34 mouse cellular contexts compared by ENCODE assay signal in genomic region chr9:63707816-63708588, GRCm38 (mm10). TPM values are rescaled to one million over a fixed set of nuclear protein-coding genes. Genes with fewer than 3 reads are reported as not detected.
DNase-seq lines count a peak whose midpoint lies in the region; ATAC-seq and TF ChIP-seq lines count a peak whose summit lies in the region.
"Had no signal": no experiment of that assay in that cellular context is flagged by ENCODE, and none has a peak within 500 bp of the region (broad histone marks: within the 10 kb centered on the region; RNA-seq: fewer than 3 reads in every experiment).

No protein-coding gene starts in this region.

- H3K4me1 ChIP-seq in heart, embryonic 10.5 days, result peaks cover 80% of the 10 kb centered on the region
- H3K4me1 ChIP-seq in heart, embryonic 11.5 days (ENCODE audit: control insufficient read depth, insufficient read depth, low read length), result peaks cover 68% of the 10 kb centered on the region
- peaks cover 33 to 67% of the 10 kb centered on the region in 2 experiments for H3K4me1 ChIP-seq in CH12.LX (ENCODE audit: control insufficient read depth in 1 of 2, insufficient read depth in 2 of 2)
- peaks cover 25% of the 10 kb centered on the region; the same call in 1 of the 2 replicates for H3K4me1 ChIP-seq in limb, embryonic 11.5 days (ENCODE audit: control insufficient read depth, insufficient read depth, low read length)

- dilution Hi-C loops in CH12.LX (cut with MboI; ENCODE audit: extremely low pct_ligation_motif_present, extremely low pct_unique_long_range_greater_than_20kb, low sequenced_read_pairs), result no loop called here

- no peak overlapping the region for H3K4me2 ChIP-seq in heart, embryonic 11.5 days
- H3K4me2 ChIP-seq in CH12.LX (ENCODE audit: insufficient read depth, low read depth, poor library complexity, severe bottlenecking), result no peak overlapping the region
- H3K4me2 ChIP-seq in limb, embryonic 11.5 days (ENCODE audit: low read depth, severe bottlenecking), result no peak overlapping the region
- H3K4me2 ChIP-seq: embryonic facial prominence, embryonic 15.5 days; forebrain, embryonic 12.5 days; hindbrain, embryonic 13.5 days; limb, embryonic 13.5 days; liver, embryonic 12.5 days; midbrain, embryonic 11.5 days; neural tube, embryonic 15.5 days; stomach, embryonic 15.5 days had no signal

- no peak for TF ChIP-seq POLR2A in CH12.LX (IDR thresholded peaks at IDR 0.05; ENCODE audit: low read depth, low read length)

- H3K36me3 ChIP-seq in heart, embryonic 10.5 days, result peaks cover 25% of the 10 kb centered on the region
- 0 out of 2 replicates have a peak, but pooled peaks cover 3% of the 10 kb centered on the region for H3K36me3 ChIP-seq in heart, embryonic 11.5 days (ENCODE audit: control insufficient read depth, insufficient read depth, low read length)
- no peaks in the 10 kb centered on the region for H3K36me3 ChIP-seq in CH12.LX (replicated peaks in 1 of 2; ENCODE audit: control insufficient read depth in 1 of 2, insufficient read depth in 1 of 2, low read length in 1 of 2)
- H3K36me3 ChIP-seq in limb, embryonic 11.5 days (ENCODE audit: control insufficient read depth, insufficient read depth, low read length), result peaks cover 4% of the 10 kb centered on the region; the same call in 1 of the 2 replicates
- H3K36me3 ChIP-seq: hindbrain, embryonic 13.5 days; neural tube, embryonic 15.5 days had no signal

- TF ChIP-seq RAD21 in CH12.LX (IDR thresholded peaks at IDR 0.05; ENCODE audit: low read depth, low read length), result no peak

- no peaks in the 10 kb centered on the region for H3K27me3 ChIP-seq in heart, embryonic 10.5 days (ENCODE audit: insufficient read depth, poor library complexity, severe bottlenecking)
- no peaks in the 10 kb centered on the region for H3K27me3 ChIP-seq in heart, embryonic 11.5 days (ENCODE audit: control insufficient read depth, insufficient read depth, low read length)
- H3K27me3 ChIP-seq in CH12.LX (replicated peaks), result no peaks in the 10 kb centered on the region
- no peaks in the 10 kb centered on the region for H3K27me3 ChIP-seq in limb, embryonic 11.5 days (ENCODE audit: control insufficient read depth, insufficient read depth, low read length)
- H3K27me3 ChIP-seq: embryonic facial prominence, embryonic 15.5 days; forebrain, embryonic 12.5 days; hindbrain, embryonic 13.5 days; limb, embryonic 13.5 days; liver, embryonic 12.5 days; neural tube, embryonic 15.5 days; stomach, embryonic 15.5 days had no signal

- H3K27ac ChIP-seq in heart, embryonic 10.5 days, result 0 out of 2 replicates have a peak overlapping the region, but pooled peaks have one; percentile 16
- H3K27ac ChIP-seq in heart, embryonic 11.5 days (ENCODE audit: low read depth, low read length), result no peak overlapping the region
- H3K27ac ChIP-seq in CH12.LX (ENCODE audit: insufficient read depth, low read depth), result no peak overlapping the region
- no peak overlapping the region for H3K27ac ChIP-seq in limb, embryonic 11.5 days (replicated peaks; ENCODE audit: low read depth, low read length)
- H3K27ac ChIP-seq: embryonic facial prominence, embryonic 10.5 days; embryonic facial prominence, embryonic 15.5 days; forebrain, embryonic 12.5 days; hindbrain, embryonic 13.5 days; limb, embryonic 13.5 days; liver, embryonic 12.5 days; macrophage; neural tube, embryonic 15.5 days; stomach, embryonic 15.5 days had no signal

- TF ChIP-seq EP300 in CH12.LX (IDR thresholded peaks at IDR 0.05; ENCODE audit: low read length), result no peak

- no peaks in the 10 kb centered on the region for H3K79me2 ChIP-seq in CH12.LX (replicated peaks; ENCODE audit: control insufficient read depth, extremely low read depth, insufficient read depth, poor library complexity, severe bottlenecking)

- in situ Hi-C loops in CH12.LX (cut with MboI; ENCODE audit: low pct_ligation_motif_present, low pct_unique_long_range_greater_than_20kb, low sequenced_read_pairs), result no loop called here

- no peak for ATAC-seq in heart, embryonic 11.5 days (replicated peaks; ENCODE audit: insufficient number of reproducible peaks, low FRiP score, low TSS enrichment)
- ATAC-seq in limb, embryonic 11.5 days (ENCODE audit: insufficient number of reproducible peaks, low FRiP score, low TSS enrichment, low read depth), result no peak
- ATAC-seq: CD4-positive, CD25-positive, alpha-beta regulatory T cell, adult 4 months; forebrain, postnatal 0 days; intestine, postnatal 0 days; liver, embryonic 12.5 days; midbrain, embryonic 16.5 days had no signal

- H3K9me3 ChIP-seq in heart, embryonic 10.5 days, result no peaks in the 10 kb centered on the region
- no peaks in the 10 kb centered on the region for H3K9me3 ChIP-seq in heart, embryonic 11.5 days (replicated peaks; ENCODE audit: control insufficient read depth, low read length)
- peaks cover 14% of the 10 kb centered on the region for H3K9me3 ChIP-seq in CH12.LX (replicated peaks; ENCODE audit: low read length)
- H3K9me3 ChIP-seq in limb, embryonic 11.5 days (ENCODE audit: control insufficient read depth, low read length), result no peaks in the 10 kb centered on the region; the same call in 1 of the 2 replicates
- H3K9me3 ChIP-seq: embryonic facial prominence, embryonic 15.5 days; forebrain, embryonic 12.5 days; hindbrain, embryonic 13.5 days; neural tube, embryonic 15.5 days; stomach, embryonic 15.5 days had no signal

- H3K4me3 ChIP-seq in heart, embryonic 10.5 days, result no peak overlapping the region
- H3K4me3 ChIP-seq in heart, embryonic 11.5 days (ENCODE audit: low read depth, low read length), result no peak overlapping the region
- H3K4me3 ChIP-seq in CH12.LX (replicated peaks in 1 of 3; ENCODE audit: low read depth in 2 of 3, low read length in 2 of 3, poor library complexity in 1 of 3), result no peak overlapping the region
- no peak overlapping the region for H3K4me3 ChIP-seq in limb, embryonic 11.5 days (ENCODE audit: low read depth, low read length)
- H3K4me3 ChIP-seq: embryonic facial prominence, embryonic 10.5 days; embryonic facial prominence, embryonic 15.5 days; forebrain, embryonic 12.5 days; hindbrain, embryonic 13.5 days; limb, embryonic 13.5 days; liver, embryonic 12.5 days; neural tube, embryonic 15.5 days; stomach, embryonic 15.5 days had no signal

- 90% methylated on average over 9 of the region's 9 CpGs for WGBS in heart, embryonic 10.5 days
- WGBS in heart, embryonic 11.5 days (ENCODE audit: insufficient replicate concordance), result 87% methylated on average over 9 of the region's 9 CpGs
- WGBS in limb, embryonic 11.5 days, result 76% methylated on average over 9 of the region's 9 CpGs

- DNase-seq in heart, embryonic 10.5 days (ENCODE audit: low spot score), result no peak
- DNase-seq in CH12.LX (ENCODE audit: extremely low read depth), result no peak
- peak; percentile 50 for DNase-seq in limb, embryonic 11.5 days (ENCODE audit: low spot score)
- peak; percentile 37 for DNase-seq in naive thymus-derived CD4-positive, alpha-beta T cell, adult 2 months (ENCODE audit: low read depth)
- DNase-seq in urinary bladder, postnatal 4 days (ENCODE audit: low spot score in 2 of 2), result no peak
- DNase-seq in right cerebral cortex, postnatal 4 days, result no peak
- DNase-seq: adrenal gland, adult 2 months; cerebellum, adult 2 months; cerebellum, postnatal 14 days; forebrain, postnatal 0 days; gastrocnemius, postnatal 14 days; heart, adult 18-20 months; heart, postnatal 36 days; kidney, adult 9 months; kidney, postnatal 10 days; lung, adult 18-20 months; lung, postnatal 10 days; retina, postnatal 1 day; right cerebral cortex, postnatal 14 days; thymus, postnatal 25 days had no signal

- no peak overlapping the region for H3K9ac ChIP-seq in heart, embryonic 11.5 days (ENCODE audit: low read depth, low read length)
- H3K9ac ChIP-seq in CH12.LX (ENCODE audit: insufficient read depth, low read depth), result no peak overlapping the region
- H3K9ac ChIP-seq in limb, embryonic 11.5 days (ENCODE audit: low read length), result no peak overlapping the region
- H3K9ac ChIP-seq: embryonic facial prominence, embryonic 15.5 days; forebrain, embryonic 12.5 days; forebrain, postnatal 0 days; hindbrain, embryonic 13.5 days; limb, embryonic 13.5 days; liver, embryonic 12.5 days; neural tube, embryonic 15.5 days; stomach, embryonic 15.5 days had no signal

- TF ChIP-seq CTCF in CH12.LX (conservative IDR thresholded peaks at IDR 0.05 in 1 of 2, IDR thresholded peaks at IDR 0.05 in 1 of 2; ENCODE audit: low read depth in 2 of 2, low read length in 2 of 2), result no peak

TF ChIP-seq in CH12.LX, 34 proteins besides CTCF, POLR2A, EP300 and RAD21:
- TF ChIP-seq TCF12 (IDR thresholded peaks at IDR 0.05; ENCODE audit: low read depth, low read length) (0 out of 2 replicates have a peak, but pooled peaks have one; percentile 23), PAX5 (IDR thresholded peaks at IDR 0.05; ENCODE audit: low read length) (no peak), USF1 (IDR thresholded peaks at IDR 0.05; ENCODE audit: low read depth, low read length) (no peak), NRF1 (IDR thresholded peaks at IDR 0.05; ENCODE audit: low read depth, low read length) (no peak)

RNA-seq across cellular contexts. Expression of gene Smad3, which starts 49.8 kb away (rescaled TPM):
- 15.2 and 20.0 TPM in 2 replicates for polyA plus RNA-seq in heart, embryonic 10.5 days (2016; fragmentation: Nextera tagmentation; extraction: Ambion mirVana)
- 9.7 and 11.4 TPM in 2 replicates for polyA plus RNA-seq in heart, embryonic 11.5 days (2014; fragmentation: Nextera tagmentation; extraction: Ambion mirVana)
- total RNA-seq in CH12.LX (2012; rRNA removed), result 0.50 and 0.81 TPM in 2 replicates
- total RNA-seq in CH12.LX (2014; rRNA removed), result 0.43 and 1.5 TPM in 2 replicates
- polyA plus RNA-seq in CH12.LX (2012; ENCODE audit: insufficient read length, low read depth), result 0.90 and 1.2 TPM in 2 replicates
- 21.0 and 24.0 TPM in 2 replicates for polyA plus RNA-seq in limb, embryonic 11.5 days (2014; fragmentation: Nextera tagmentation; extraction: Ambion mirVana)

Comparison
In these comparisons a context has a peak if more than half of its experiments do, and no peak if none do; other contexts are left out.
1. DNase-seq: peak in limb, embryonic 11.5 days (single experiment) and naive thymus-derived CD4-positive, alpha-beta T cell, adult 2 months (single experiment); none in heart, embryonic 10.5 days (single experiment), CH12.LX (single experiment), urinary bladder, postnatal 4 days (0 of 2) and right cerebral cortex, postnatal 4 days (single experiment).